Mouse (Mus musculus) heart, embryonic 13.5 days (tissue): Measurements from ENCODE around the gene Cntd1. TPM values are rescaled to one million over a fixed set of nuclear protein-coding genes. Genes with fewer than 3 reads are reported as not detected.
A peak's percentile ranks its signal among the peaks of the same experiment; 100 is the strongest.

Experiments used
- ATAC-seq: fragments of 200-750 bp; cut with Nextera tagmentation; 2 replicates; pipeline ENCODE4 v1.8.0; 2017; ENCODE audit warnings: moderate TSS enrichment; ENCODE audit not compliant: insufficient number of reproducible peaks, low FRiP score, low TSS enrichment; ENCODE audit errors: extremely low read depth
- H3K27ac ChIP-seq: fragments of 300-500 bp; sonication (generic); replicated peaks from 2 replicates; pipeline ENCODE4 v1.5.1; 2015; ENCODE audit warnings: moderate library complexity, mild to moderate bottlenecking, inconsistent platforms
- H3K27me3 ChIP-seq: fragments of 300-500 bp; sonication (generic); replicated peaks from 2 replicates; pipeline ENCODE4 v1.6.1; 2015; ENCODE audit warnings: mild to moderate bottlenecking, inconsistent platforms
- H3K36me3 ChIP-seq: fragments of 300-500 bp; sonication (generic); 2 replicates; pipeline ENCODE4 v1.6.1; 2015; ENCODE audit warnings: mild to moderate bottlenecking, inconsistent platforms
- H3K4me1 ChIP-seq: fragments of 300-500 bp; sonication (generic); 2 replicates; pipeline ENCODE4 v1.6.1; 2015; ENCODE audit warnings: inconsistent platforms
- H3K4me2 ChIP-seq: fragments of 300-500 bp; sonication (generic); 2 replicates; pipeline ENCODE4 v1.6.1; 2015; ENCODE audit warnings: inconsistent platforms, mild to moderate bottlenecking, moderate library complexity
- H3K4me3 ChIP-seq: fragments of 300-500 bp; sonication (generic); 2 replicates; pipeline ENCODE4 v1.5.1; 2015; ENCODE audit warnings: moderate library complexity, mild to moderate bottlenecking, inconsistent platforms
- H3K9ac ChIP-seq: fragments of 300-500 bp; sonication (generic); 2 replicates; pipeline ENCODE4 v1.6.1; 2015; ENCODE audit warnings: inconsistent platforms, mild to moderate bottlenecking, moderate library complexity
- H3K9me3 ChIP-seq: fragments of 300-500 bp; sonication (generic); 2 replicates; pipeline ENCODE4 v1.6.1; 2016; ENCODE audit warnings: inconsistent platforms
- WGBS: fragments of 180-500 bp; shearing (Covaris S2); methylation state at CpG from one replicate; pipeline ENCODE4 v1.1.7; 2015; ENCODE audit warnings: mixed read lengths; 5-methylcytosine and 5-hydroxymethylcytosine counted together
- polyA plus RNA-seq: library from polyadenylated mRNA; unstranded; fragments of >200 nt; fragmentation: Nextera tagmentation; extraction: Ambion mirVana; gene quantifications from 2 replicates; pipeline ENCODE4 v1.2.1, GENCODE M21; 2015

Gene Cntd1
- polyA plus RNA-seq, 1 experiment from 2014 or later: 0.48 TPM

GRCm38 (mm10) chr11:101238071-101238647 lies 40.7 kb upstream of the Cntd1 start:
- Histone ChIP-seq H3K9ac (no peak overlapping the region), H3K27ac (peak overlapping the region; percentile 88), H3K9me3 (no peaks in the 10 kb centered on the region), H3K27me3 (peaks cover under 1% of the 10 kb centered on the region; the same call in 1 of the 2 replicates), H3K4me1 (peaks cover 10% of the 10 kb centered on the region), H3K4me3 (no peak overlapping the region), H3K4me2 (peak overlapping the region; percentile 14; the same call in 1 of the 2 replicates), H3K36me3 (no peaks in the 10 kb centered on the region)
- no peak for ATAC-seq
- WGBS: 30% methylated on average over 5 of the region's 5 CpGs

GRCm38 (mm10) chr11:101245071-101245470 lies 33.7 kb upstream of the Cntd1 start:
- no peaks in the 10 kb centered on the region for H3K9me3 ChIP-seq
- no peaks in the 10 kb centered on the region for H3K36me3 ChIP-seq
- H3K27me3 ChIP-seq: peaks cover 58% of the 10 kb centered on the region
- WGBS: 41% methylated on average over 4 of the region's 4 CpGs
- peak overlapping the region; percentile 79 for H3K4me3 ChIP-seq
- peaks cover 26% of the 10 kb centered on the region for H3K4me1 ChIP-seq
- peak overlapping the region; percentile 91; the same call in 1 of the 2 replicates for H3K9ac ChIP-seq
- peak overlapping the region; percentile 94 for H3K27ac ChIP-seq
- ATAC-seq: no peak
- H3K4me2 ChIP-seq: peak overlapping the region; percentile 92

- 1% methylated on average over 62 of the region's 63 CpGs for WGBS
These were observed 32.7 kb upstream of the Cntd1 start, which contains the start of gene Ramp2 for GRCm38 (mm10) chr11:101245855-101246701. Gene Ramp2 (plus strand): TSS chr11:101246028.

GRCm38 (mm10) chr11:101246702-101247012 lies 32.2 kb upstream of the Cntd1 start:
- WGBS: 4% methylated on average over 7 of the region's 7 CpGs
- no peaks in the 10 kb centered on the region for H3K36me3 ChIP-seq
- H3K27ac ChIP-seq: peak overlapping the region; percentile 94
- peak overlapping the region; percentile 91 for H3K9ac ChIP-seq
- peak; percentile 25; the same call in 1 of the 2 replicates for ATAC-seq
- H3K4me3 ChIP-seq: peak overlapping the region; percentile 79
- H3K9me3 ChIP-seq: no peaks in the 10 kb centered on the region
- peaks cover 26% of the 10 kb centered on the region for H3K4me1 ChIP-seq
- peaks cover 58% of the 10 kb centered on the region for H3K27me3 ChIP-seq
- H3K4me2 ChIP-seq: peak overlapping the region; percentile 92

More at GRCm38 (mm10) chr11:101245855-101246701, 32.7 kb upstream of the Cntd1 start, which contains the start of gene Ramp2:
- Histone ChIP-seq H3K9me3 (no peaks in the 10 kb centered on the region), H3K36me3 (no peaks in the 10 kb centered on the region), H3K4me2 (peak within 1 kb of the TSS; percentile 92), H3K4me1 (peaks cover 26% of the 10 kb centered on the region), H3K27ac (peak within 1 kb of the TSS; percentile 94), H3K9ac (peak within 1 kb of the TSS; percentile 91), H3K27me3 (peaks cover 58% of the 10 kb centered on the region), H3K4me3 (peak within 1 kb of the TSS; percentile 79)
- ATAC-seq: peak; percentile 26; the same call in 1 of the 2 replicates

GRCm38 (mm10) chr11:101247521-101248030 lies 31.2 kb upstream of the Cntd1 start:
- no peak for ATAC-seq
- H3K36me3 ChIP-seq: no peaks in the 10 kb centered on the region
- peaks cover 58% of the 10 kb centered on the region for H3K27me3 ChIP-seq
- peaks cover 30% of the 10 kb centered on the region for H3K4me1 ChIP-seq
- peak overlapping the region; percentile 79 for H3K4me3 ChIP-seq
- peak overlapping the region; percentile 92 for H3K4me2 ChIP-seq
- H3K9me3 ChIP-seq: no peaks in the 10 kb centered on the region
- 63% methylated on average over 6 of the region's 6 CpGs for WGBS
- H3K9ac ChIP-seq: peak overlapping the region; percentile 91
- peak overlapping the region; percentile 94 for H3K27ac ChIP-seq

DNA sequence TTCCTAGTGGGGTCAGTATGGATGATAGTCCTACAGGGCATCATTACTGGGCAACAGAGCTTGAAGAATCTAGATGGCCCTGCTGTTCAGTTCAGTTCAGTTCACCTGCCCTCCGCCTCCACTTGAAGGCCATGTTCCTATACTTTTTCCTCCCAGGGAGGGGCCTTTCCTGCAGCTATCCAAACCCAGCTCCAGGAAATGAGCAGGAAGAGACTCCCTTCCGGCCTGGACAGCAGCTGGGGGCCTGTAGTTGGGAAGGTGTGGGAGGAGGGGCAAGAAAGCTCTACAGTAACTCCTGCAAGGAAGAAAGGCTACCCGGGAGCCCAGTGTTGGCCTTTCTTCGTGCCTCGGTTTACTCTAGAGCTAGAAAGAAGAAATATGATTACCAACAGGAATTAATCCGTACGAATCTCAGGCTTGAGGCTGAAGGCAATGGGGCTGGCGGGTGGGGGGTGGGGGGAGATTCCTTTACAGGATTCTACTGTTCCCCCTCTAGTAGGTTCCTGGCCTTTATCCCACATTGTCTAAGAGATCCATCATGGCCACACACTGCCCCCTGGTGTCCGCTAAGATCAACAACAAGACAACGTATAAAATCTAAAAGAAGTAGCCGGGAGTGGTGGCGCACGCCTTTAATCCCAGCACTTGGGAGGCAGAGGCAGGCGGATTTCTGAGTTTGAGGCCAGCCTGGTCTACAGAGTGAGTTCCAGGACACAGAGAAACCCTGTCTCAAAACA lies 30.4 kb upstream of the Cntd1 start:
- H3K4me3 ChIP-seq: peak overlapping the region; percentile 79
- peak overlapping the region; percentile 92 for H3K4me2 ChIP-seq
- ATAC-seq: no peak
- H3K9me3 ChIP-seq: no peaks in the 10 kb centered on the region
- H3K9ac ChIP-seq: peak overlapping the region; percentile 91
- H3K27ac ChIP-seq: peak overlapping the region; percentile 94
- no peaks in the 10 kb centered on the region for H3K36me3 ChIP-seq
- peaks cover 54% of the 10 kb centered on the region for H3K27me3 ChIP-seq
- peaks cover 36% of the 10 kb centered on the region for H3K4me1 ChIP-seq
- 23% methylated on average over 14 of the region's 14 CpGs for WGBS

GRCm38 (mm10) chr11:101251031-101251430 lies 27.8 kb upstream of the Cntd1 start:
- ATAC-seq: no peak
- Histone ChIP-seq H3K27me3 (peaks cover 28% of the 10 kb centered on the region), H3K27ac (no peak overlapping the region), H3K4me3 (no peak overlapping the region), H3K9ac (no peak overlapping the region), H3K9me3 (no peaks in the 10 kb centered on the region), H3K4me1 (peaks cover 43% of the 10 kb centered on the region), H3K4me2 (no peak overlapping the region), H3K36me3 (no peaks in the 10 kb centered on the region)
- WGBS: 65% methylated on average over 2 of the region's 2 CpGs

DNA sequence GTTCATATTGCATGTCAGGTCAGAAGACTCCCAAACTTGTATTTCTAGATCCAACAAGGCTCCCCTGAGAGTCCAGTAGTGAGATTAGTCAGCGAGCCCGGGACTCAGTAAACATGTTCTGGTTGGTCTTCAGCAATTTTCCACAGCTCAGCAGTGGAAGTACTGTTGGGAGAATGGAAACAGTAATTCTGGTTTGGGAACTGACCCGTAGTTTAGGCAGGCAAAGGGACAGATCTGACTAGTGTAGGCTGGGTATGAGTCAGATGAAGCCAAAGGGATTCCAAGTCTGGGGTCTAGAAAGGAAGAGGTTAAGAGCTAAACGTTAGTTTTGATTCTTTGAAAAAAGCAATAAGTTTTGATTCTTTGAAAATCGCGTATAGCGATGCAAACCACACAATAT lies 25.9 kb upstream of the Cntd1 start:
- H3K27me3 ChIP-seq: peaks cover 9% of the 10 kb centered on the region
- H3K4me3 ChIP-seq: peak overlapping the region; percentile 94
- 9% methylated on average over 7 of the region's 7 CpGs for WGBS
- H3K4me1 ChIP-seq: peaks cover 50% of the 10 kb centered on the region
- peak overlapping the region; percentile 91 for H3K4me2 ChIP-seq
- ATAC-seq: no peak
- peak overlapping the region; percentile 96 for H3K9ac ChIP-seq
- peak overlapping the region; percentile 95 for H3K27ac ChIP-seq
- peaks cover 10% of the 10 kb centered on the region for H3K36me3 ChIP-seq
- no peaks in the 10 kb centered on the region for H3K9me3 ChIP-seq

- H3K4me2 ChIP-seq: peak within 1 kb of the TSS; percentile 91
- H3K27ac ChIP-seq: peak within 1 kb of the TSS; percentile 95
- no peaks in the 10 kb centered on the region for H3K9me3 ChIP-seq
- peaks cover 16% of the 10 kb centered on the region for H3K36me3 ChIP-seq
- H3K9ac ChIP-seq: peak within 1 kb of the TSS; percentile 96
- 0 out of 2 replicates have a peak, but pooled peaks cover 3% of the 10 kb centered on the region for H3K27me3 ChIP-seq
- ATAC-seq: peak; percentile 63
- peak within 1 kb of the TSS; percentile 94 for H3K4me3 ChIP-seq
- 0% methylated on average over 40 of the region's 40 CpGs for WGBS
- H3K4me1 ChIP-seq: peaks cover 55% of the 10 kb centered on the region
These were observed 25.0 kb upstream of the Cntd1 start, which contains the start of gene Vps25 for GRCm38 (mm10) chr11:101253613-101254389. Gene Vps25 (plus strand): TSS chr11:101253707.
